In the genomic region with DNA sequence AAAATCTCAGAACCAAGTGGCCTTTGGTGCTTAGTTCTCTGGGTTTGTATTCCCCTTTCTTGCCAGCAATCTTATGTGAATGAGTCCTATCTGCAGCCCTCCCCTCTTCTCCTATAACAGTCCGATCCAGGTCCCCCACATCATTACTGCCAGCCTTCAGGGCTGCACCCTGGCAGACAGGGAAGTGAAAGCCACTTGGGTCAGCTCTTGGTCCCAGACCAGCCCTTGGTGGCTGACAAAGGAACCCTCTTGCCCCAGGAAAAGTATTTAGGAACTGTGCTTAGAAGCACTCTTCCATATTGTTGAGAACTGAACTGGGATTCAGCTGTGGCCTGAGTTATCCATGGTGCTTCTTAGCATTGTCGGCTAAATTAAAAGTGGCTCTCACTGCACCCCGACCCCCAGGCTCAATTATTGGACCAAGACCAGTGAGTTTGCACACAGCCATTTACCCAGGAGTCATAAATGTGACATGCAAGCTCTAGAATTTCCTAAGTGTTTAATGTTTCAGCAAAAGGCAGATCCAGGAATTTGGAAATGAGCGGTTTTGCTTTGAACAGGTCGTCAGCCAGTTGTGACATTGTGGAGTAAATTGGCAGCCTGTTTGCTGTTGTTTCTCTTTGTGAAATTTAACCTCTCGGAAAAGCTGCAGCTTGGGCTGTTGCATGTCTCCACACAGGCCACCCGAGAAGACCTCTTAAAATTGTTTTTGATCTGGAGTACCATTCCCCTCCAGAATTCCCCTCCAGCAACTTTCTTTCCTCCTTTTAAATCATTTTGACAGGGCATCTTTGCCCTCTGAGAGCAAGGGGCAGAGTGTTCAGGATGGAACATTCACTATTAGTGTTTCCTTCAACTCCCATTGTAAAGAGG, we compare ENCODE assay signal across 19 mouse cellular contexts. TPM values are rescaled to one million over a fixed set of nuclear protein-coding genes. Genes with fewer than 3 reads are reported as not detected.
DNase-seq lines count a peak whose midpoint lies in the region; ATAC-seq and TF ChIP-seq lines count a peak whose summit lies in the region.
"Had no signal": no experiment of that assay in that cellular context is flagged by ENCODE, and none has a peak within 500 bp of the region (broad histone marks: within the 10 kb centered on the region; RNA-seq: fewer than 3 reads in every experiment).

No protein-coding gene starts in this region.

- no peaks in the 10 kb centered on the region for H3K36me3 ChIP-seq in lung, embryonic 16.5 days (ENCODE audit: control insufficient read depth, insufficient read depth, low read length)
- H3K36me3 ChIP-seq in embryonic facial prominence, embryonic 13.5 days: no peaks in the 10 kb centered on the region
- no peaks in the 10 kb centered on the region for H3K36me3 ChIP-seq in liver, postnatal 0 days (replicated peaks; ENCODE audit: insufficient read depth, low read length)
- H3K36me3 ChIP-seq: heart, embryonic 15.5 days; hindbrain, embryonic 10.5 days; liver, embryonic 15.5 days; midbrain, embryonic 13.5 days had no signal

- no peak overlapping the region for H3K4me3 ChIP-seq in lung, embryonic 16.5 days (ENCODE audit: low read length)
- H3K4me3 ChIP-seq in embryonic facial prominence, embryonic 13.5 days: no peak overlapping the region
- H3K4me3 ChIP-seq in liver, postnatal 0 days (ENCODE audit: low read depth, low read length): no peak overlapping the region
- H3K4me3 ChIP-seq: heart, embryonic 15.5 days; hindbrain, embryonic 10.5 days; liver, embryonic 15.5 days; midbrain, embryonic 13.5 days had no signal

- no peaks in the 10 kb centered on the region for H3K4me1 ChIP-seq in lung, embryonic 16.5 days (replicated peaks; ENCODE audit: control insufficient read depth, insufficient read depth, low read length)
- H3K4me1 ChIP-seq in embryonic facial prominence, embryonic 13.5 days: peaks cover 18% of the 10 kb centered on the region
- no peaks in the 10 kb centered on the region for H3K4me1 ChIP-seq in liver, postnatal 0 days (ENCODE audit: insufficient read depth)
- H3K4me1 ChIP-seq: heart, embryonic 15.5 days; liver, embryonic 15.5 days; midbrain, embryonic 13.5 days had no signal

- no peak for TF ChIP-seq EP300 in liver, postnatal 0 days (IDR thresholded peaks at IDR 0.05; ENCODE audit: low read depth)

- H3K27me3 ChIP-seq in lung, embryonic 16.5 days (ENCODE audit: control insufficient read depth, insufficient read depth, low read depth, low read length): no peaks in the 10 kb centered on the region
- H3K27me3 ChIP-seq in embryonic facial prominence, embryonic 13.5 days: no peaks in the 10 kb centered on the region
- no peaks in the 10 kb centered on the region for H3K27me3 ChIP-seq in liver, postnatal 0 days (ENCODE audit: insufficient read depth, low read length)
- H3K27me3 ChIP-seq: heart, embryonic 15.5 days; liver, embryonic 15.5 days; midbrain, embryonic 13.5 days had no signal

- ATAC-seq in lung, embryonic 16.5 days (ENCODE audit: low read depth): peak; percentile 65
- ATAC-seq in embryonic facial prominence, embryonic 13.5 days (ENCODE audit: insufficient number of reproducible peaks, insufficient read depth, low FRiP score, low TSS enrichment, low read depth): no peak
- no peak for ATAC-seq in liver, postnatal 0 days
- ATAC-seq: CD4-positive, CD25-positive, alpha-beta regulatory T cell, adult 4 months; inflammation-experienced regulatory T-cells, adult 6 months; midbrain, embryonic 13.5 days had no signal

- H3K9ac ChIP-seq in lung, embryonic 16.5 days (ENCODE audit: low read length): no peak overlapping the region
- no peak overlapping the region for H3K9ac ChIP-seq in embryonic facial prominence, embryonic 13.5 days
- H3K9ac ChIP-seq in liver, postnatal 0 days (replicated peaks): no peak overlapping the region
- H3K9ac ChIP-seq: heart, embryonic 15.5 days; liver, embryonic 15.5 days; midbrain, embryonic 13.5 days had no signal

- no peaks in the 10 kb centered on the region for H3K9me3 ChIP-seq in lung, embryonic 16.5 days (ENCODE audit: control insufficient read depth, low read length)
- no peaks in the 10 kb centered on the region for H3K9me3 ChIP-seq in embryonic facial prominence, embryonic 13.5 days
- no peaks in the 10 kb centered on the region for H3K9me3 ChIP-seq in liver, postnatal 0 days (ENCODE audit: low read length)
- H3K9me3 ChIP-seq: heart, embryonic 15.5 days; hindbrain, embryonic 10.5 days; liver, embryonic 15.5 days; midbrain, embryonic 13.5 days had no signal

- H3K4me2 ChIP-seq in lung, embryonic 16.5 days (ENCODE audit: low read depth, low read length): no peak overlapping the region
- no peak overlapping the region for H3K4me2 ChIP-seq in embryonic facial prominence, embryonic 13.5 days
- H3K4me2 ChIP-seq in liver, postnatal 0 days (ENCODE audit: low read depth, low read length): no peak overlapping the region
- H3K4me2 ChIP-seq: heart, embryonic 15.5 days; liver, embryonic 15.5 days; midbrain, embryonic 13.5 days had no signal

- 0 out of 2 replicates have a peak overlapping the region, but pooled peaks have one; percentile 21 for H3K27ac ChIP-seq in lung, embryonic 16.5 days (ENCODE audit: low read length)
- H3K27ac ChIP-seq in embryonic facial prominence, embryonic 13.5 days: peak overlapping the region; percentile 51; the same call in 1 of the 2 replicates
- H3K27ac ChIP-seq in liver, postnatal 0 days (ENCODE audit: low read depth): no peak overlapping the region
- H3K27ac ChIP-seq: heart, embryonic 15.5 days; hindbrain, embryonic 10.5 days; liver, embryonic 15.5 days; midbrain, embryonic 13.5 days had no signal

- 33% methylated on average over 7 of the region's 7 CpGs for whole genome bisulfite sequencing in lung, embryonic 16.5 days
- WGBS in embryonic facial prominence, embryonic 13.5 days: 17% methylated on average over 7 of the region's 7 CpGs
- WGBS in liver, postnatal 0 days (ENCODE audit: insufficient replicate concordance): 68% methylated on average over 7 of the region's 7 CpGs

- DNase-seq in lung, adult 18-20 months: no peak
- peak; percentile 14 for DNase-seq in embryo, embryonic 11.5 days (ENCODE audit: low read depth, low spot score)
- peak; percentile 27 for DNase-seq in mesoderm, embryonic 11.5 days (ENCODE audit: low read depth, low spot score)
- no peak for DNase-seq in right cerebral cortex, adult 18-20 months
- DNase-seq in liver, postnatal 0 days: no peak
- DNase-seq: adrenal gland, adult 8-10 months; cerebellum, adult 2 months; heart, adult 18-20 months; layer of hippocampus, postnatal 36 days; left cerebral cortex, postnatal 4 days; thymus, postnatal 4 days had no signal

- no peak for TF ChIP-seq CTCF in liver, postnatal 0 days (IDR thresholded peaks at IDR 0.05; ENCODE audit: low read depth)

RNA-seq across cellular contexts. Expression of a gene that starts 58.5 kb away (rescaled TPM):
- polyA plus RNA-seq in lung, embryonic 16.5 days (2015; fragmentation: Nextera tagmentation; extraction: Ambion mirVana): 62.2 and 68.6 TPM in 2 replicates
- 135 and 140 TPM in 2 replicates for polyA plus RNA-seq in embryonic facial prominence, embryonic 13.5 days (2015; fragmentation: Nextera tagmentation; extraction: Ambion mirVana)
- polyA plus RNA-seq in liver, postnatal 0 days (2015; fragmentation: Nextera tagmentation; extraction: Ambion mirVana): 12.1 and 13.6 TPM in 2 replicates

Comparison
In these comparisons a context has a peak if more than half of its experiments do, and no peak if none do; other contexts are left out.
1. DNase-seq: peak in embryo, embryonic 11.5 days (single experiment) and mesoderm, embryonic 11.5 days (single experiment); none in lung, adult 18-20 months (0 of 2), right cerebral cortex, adult 18-20 months (single experiment) and liver, postnatal 0 days (single experiment).